Mouse (Mus musculus): ENCODE measurements at regions not wholly inside any gene's neighbourhood (a gene's known extent, or its start where the extent isn't known, plus 50 kb on each side); places are given as distances from the start of the nearest gene placed in this dataset.

DNA sequence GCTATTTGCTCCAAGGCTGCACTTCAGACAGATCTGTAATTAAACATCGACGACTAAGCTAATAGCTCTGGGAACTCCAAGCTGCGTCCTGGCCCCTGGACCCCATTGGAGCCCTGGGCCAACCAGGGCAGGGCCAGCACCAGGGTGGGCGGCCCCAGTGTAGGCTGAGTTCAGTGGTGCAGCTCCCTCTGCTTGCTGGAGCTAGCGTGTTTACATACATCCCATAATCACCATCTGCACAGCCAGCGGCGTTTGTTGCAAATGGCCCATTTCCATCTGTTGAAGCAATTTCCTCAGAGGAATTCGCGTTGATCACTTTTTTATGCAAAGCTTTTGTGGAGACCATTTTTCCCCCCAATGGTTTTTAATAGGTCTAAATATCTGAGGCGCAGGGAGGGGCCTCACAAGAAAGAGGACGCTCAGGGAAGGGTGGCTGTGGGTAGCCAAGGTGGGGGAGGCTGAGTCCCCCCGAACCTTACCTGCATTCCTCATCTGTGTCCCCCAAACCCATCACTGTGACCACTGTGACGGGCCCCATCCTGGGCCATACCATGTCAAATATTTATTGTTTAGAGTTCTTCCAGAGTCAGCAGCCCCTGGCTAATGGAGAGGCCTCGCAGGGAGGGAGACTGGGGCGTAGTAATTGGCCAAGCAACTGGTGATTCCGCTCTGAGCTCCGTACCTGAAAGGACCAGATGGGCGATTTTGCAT is 189.4 kb downstream of the Gm26897 start:
- TF ChIP-seq POLR2A (IDR thresholded peaks at IDR 0.05; ENCODE audit: insufficient read depth, low read length) = no peak
- TF ChIP-seq CTCF (IDR thresholded peaks at IDR 0.05; ENCODE audit: low read depth, low read length) = no peak
- no peak for TF ChIP-seq EP300 (IDR thresholded peaks at IDR 0.05; ENCODE audit: insufficient read depth, low read depth, low read length)
